Mouse (Mus musculus): Measurements from ENCODE around the gene Cacnb2.

Gene Cacnb2

GRCm38 (mm10) chr2:14774857-14775495 lies 172.1 kb downstream of the Cacnb2 start:
- DNase-seq (ENCODE audit: low read depth) = no peak

GRCm38 (mm10) chr2:14787983-14788382 lies 185.1 kb downstream of the Cacnb2 start:
- DNase-seq (ENCODE audit: low read depth) = no peak

DNA sequence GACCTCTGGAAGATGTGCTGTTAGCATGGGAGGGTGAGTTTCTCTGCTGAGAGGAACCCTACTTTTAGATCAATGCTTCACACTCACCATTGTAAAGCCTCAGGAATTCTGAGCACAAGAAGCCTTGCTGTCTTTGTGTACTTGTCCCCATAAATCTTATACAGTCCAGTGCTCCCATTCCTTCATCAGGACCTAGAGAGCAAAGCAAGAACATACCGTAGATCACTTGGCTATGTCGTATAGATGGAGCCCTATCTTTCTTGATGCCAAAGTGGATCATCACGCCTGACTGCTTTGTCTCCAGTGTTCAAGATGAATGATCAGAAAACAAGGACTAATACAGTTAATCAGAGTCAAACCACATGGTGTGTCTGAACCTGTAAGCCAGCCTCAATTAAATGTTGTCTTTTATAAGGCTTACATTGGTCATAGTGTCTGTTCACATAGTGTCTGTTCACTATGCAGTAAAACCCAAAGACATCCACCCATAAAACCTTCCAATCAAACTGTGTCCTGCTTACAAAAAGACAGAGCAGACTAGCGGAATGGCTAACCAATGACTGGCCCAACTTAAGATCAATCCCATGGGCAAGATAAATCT lies 198.7 kb downstream of the Cacnb2 start:
- no peak for DNase-seq (ENCODE audit: low read depth)

GRCm38 (mm10) chr2:14807650-14808347 lies 204.9 kb downstream of the Cacnb2 start:
- no peak for DNase-seq (ENCODE audit: low read depth)

DNA sequence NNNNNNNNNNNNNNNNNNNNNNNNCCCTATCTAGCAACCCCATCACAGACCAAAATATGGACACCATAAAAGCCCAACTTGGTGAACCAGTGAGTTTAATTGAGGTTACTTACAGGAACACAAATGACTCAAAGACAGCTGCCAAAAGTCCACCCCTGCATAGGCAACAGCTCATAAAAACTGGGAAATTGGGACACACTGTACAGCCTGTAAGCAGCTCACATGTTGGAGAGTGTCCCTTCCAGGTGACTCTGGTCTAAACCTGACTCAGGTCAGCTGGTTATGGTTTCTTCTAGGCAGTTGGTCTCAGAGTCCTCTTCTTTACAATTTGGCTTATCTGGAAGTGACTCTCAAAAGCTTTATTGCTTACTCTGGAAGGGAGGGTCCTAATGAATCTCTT lies 212.1 kb downstream of the Cacnb2 start:
- DNase-seq (ENCODE audit: low read depth) = no peak

DNA sequence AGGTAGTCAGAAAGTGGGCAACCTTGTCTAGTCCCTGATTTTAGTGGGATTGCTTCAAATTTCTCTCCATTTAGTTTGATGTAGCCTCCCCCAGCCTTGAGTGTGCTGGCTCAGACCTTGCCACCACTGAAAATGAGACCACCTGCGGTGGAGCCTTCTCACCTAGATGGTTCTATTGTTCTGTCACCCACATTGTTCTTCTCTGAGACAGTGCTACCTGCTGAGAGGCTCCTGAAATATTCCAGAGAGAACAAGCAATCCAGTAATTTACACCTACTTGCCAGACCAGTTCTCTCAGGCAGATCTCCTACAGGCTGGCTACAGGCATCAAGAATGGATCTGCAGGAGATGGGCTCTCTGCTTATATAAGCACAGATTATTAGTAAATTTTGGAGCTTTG lies 215.8 kb downstream of the Cacnb2 start:
- no peak for DNase-seq (ENCODE audit: low read depth)

DNA sequence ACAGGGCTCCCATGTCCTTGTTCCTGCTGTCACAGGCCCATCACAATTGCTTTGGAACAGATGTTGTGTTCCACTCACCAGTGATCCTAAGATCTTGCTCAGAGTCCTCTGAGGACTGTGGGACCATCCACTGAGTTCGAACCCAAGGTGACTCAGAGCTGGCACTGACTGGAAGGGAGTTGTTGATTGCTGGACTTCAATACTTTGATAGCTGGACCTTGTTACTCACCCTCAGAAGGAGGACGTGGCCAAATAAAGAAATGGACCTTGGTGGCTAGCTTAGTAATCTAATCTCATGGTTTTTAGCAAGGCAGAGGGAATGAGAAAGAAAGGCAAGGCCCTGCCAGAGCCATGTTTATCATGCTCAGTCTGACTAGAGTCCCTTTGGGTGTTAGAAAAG lies 218.1 kb downstream of the Cacnb2 start:
- no peak for DNase-seq (ENCODE audit: low read depth)

GRCm38 (mm10) chr2:14823105-14823504 lies 220.2 kb downstream of the Cacnb2 start:
- DNase-seq (ENCODE audit: low read depth) = no peak

- DNase-seq (ENCODE audit: low read depth) = no peak
Measured at GRCm38 (mm10) chr2:14823816-14824348, 221.0 kb downstream of the Cacnb2 start.

- DNase-seq (ENCODE audit: low read depth) = no peak
Measured at GRCm38 (mm10) chr2:14825146-14825545, 222.3 kb downstream of the Cacnb2 start.

GRCm38 (mm10) chr2:14829451-14829850 lies 226.6 kb downstream of the Cacnb2 start:
- no peak for DNase-seq (ENCODE audit: low read depth)

GRCm38 (mm10) chr2:14831308-14831707 lies 228.4 kb downstream of the Cacnb2 start:
- DNase-seq (ENCODE audit: low read depth) = no peak

DNA sequence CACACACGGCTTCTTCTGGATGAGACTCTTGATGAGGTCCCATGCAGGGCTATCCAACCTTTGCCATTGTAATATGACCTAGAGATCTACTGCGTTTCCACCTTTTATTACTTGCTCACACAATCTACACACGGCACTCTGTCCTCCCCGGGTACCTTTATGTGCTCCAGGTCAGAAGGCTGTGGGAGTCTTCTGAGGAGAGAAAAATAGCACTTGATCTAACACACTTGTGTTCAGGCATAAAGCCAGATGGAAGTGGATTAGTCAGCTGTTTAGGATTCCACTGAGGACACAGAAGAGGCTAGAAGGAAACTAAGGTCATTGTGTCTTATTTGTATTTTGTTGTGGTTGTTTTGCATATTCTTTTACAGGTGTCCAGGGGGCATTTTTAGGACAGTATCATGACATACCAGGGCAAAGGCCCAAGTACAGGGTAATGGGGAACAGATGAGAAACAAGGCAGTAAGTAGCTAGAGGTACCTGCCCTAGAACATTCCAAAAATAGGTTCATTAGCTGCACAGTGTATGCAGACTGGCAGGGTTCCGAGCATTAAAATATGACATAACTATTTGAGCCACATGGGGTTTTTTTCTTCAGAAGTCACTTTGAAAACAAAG lies 231.9 kb downstream of the Cacnb2 start:
- DNase-seq (ENCODE audit: low read depth) = no peak

DNA sequence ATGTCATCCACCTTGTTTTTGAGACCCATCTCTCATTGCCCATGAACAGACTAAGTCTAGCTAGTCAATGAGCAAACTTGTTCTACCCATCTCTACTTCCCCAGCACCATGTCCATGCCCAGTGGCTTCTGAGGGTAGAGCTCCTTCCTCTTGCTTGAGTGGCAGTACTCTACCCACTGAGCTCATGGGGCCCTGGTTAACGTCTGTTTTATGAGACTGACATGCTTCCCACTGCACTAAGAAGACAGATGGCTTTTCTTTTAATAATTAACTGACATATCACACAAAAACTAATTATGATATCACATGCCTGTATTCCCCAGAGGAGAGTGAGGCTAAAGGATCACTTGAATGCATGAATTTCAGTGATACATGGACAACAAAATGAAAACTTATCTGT lies 238.4 kb downstream of the Cacnb2 start:
- no peak for DNase-seq (ENCODE audit: low read depth)

GRCm38 (mm10) chr2:14846727-14847126 lies 243.8 kb downstream of the Cacnb2 start:
- DNase-seq (ENCODE audit: low read depth) = no peak

GRCm38 (mm10) chr2:14847188-14847587 lies 244.3 kb downstream of the Cacnb2 start:
- DNase-seq (ENCODE audit: low read depth) = no peak

DNA sequence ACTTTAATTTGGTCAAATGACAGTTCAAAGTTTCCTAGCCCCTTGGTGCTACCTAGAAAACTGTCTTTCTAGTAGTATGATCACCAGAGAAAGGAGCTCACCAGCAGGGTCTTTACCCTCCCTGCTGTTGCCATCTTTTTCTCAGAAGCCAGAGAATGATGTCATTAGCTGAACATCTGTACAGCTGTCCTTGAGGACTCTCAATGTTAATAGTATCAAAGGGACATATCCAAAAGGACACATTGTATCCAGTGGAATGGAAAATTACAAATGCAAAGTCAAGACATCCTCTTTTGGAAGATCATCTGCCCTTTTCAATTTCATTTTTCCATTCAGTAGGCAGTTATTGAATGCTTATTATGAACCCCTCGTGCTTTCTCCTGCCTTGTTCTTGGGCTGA lies 247.9 kb downstream of the Cacnb2 start:
- no peak for DNase-seq (ENCODE audit: low read depth)

DNA sequence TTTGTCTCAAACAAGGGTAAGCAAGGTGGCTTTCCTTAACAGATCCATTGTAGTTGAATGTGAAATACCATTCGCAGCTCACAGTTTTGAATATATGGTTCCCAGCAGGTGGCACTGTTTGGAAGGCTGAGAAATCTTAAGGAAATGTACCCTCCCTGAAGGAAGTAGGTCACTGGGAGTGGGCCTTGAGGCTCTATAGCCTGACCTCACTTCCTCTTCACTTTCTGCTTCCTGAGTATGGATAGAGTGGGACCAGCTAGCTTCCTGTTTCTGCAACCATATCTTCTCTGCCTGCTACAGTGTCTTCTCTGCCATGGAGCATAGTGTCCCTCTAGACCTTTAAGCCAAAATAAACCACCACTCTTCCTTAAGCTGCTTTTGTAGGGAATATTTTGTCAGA lies 248.5 kb downstream of the Cacnb2 start:
- peak; percentile 56 for DNase-seq (ENCODE audit: low read depth)

DNA sequence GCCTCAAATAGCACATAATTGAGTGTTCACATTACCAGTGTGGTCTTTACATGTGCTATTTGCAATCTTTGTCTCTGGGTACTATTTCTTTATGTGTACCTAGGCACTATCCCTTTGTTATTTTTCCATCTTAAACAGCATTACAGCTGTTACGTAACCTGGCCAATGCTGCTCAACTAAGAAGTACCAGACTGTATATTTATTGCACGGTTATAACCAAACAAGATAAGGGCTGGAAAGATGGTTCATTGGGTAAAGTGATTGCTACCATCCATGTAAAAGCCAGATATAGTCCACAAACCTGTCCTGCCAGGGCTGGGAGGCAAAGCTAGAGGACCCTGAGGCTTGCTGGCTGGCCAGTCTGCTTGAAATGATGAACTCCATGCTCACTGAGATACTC lies 251.2 kb downstream of the Cacnb2 start:
- no peak for DNase-seq (ENCODE audit: low read depth)

DNA sequence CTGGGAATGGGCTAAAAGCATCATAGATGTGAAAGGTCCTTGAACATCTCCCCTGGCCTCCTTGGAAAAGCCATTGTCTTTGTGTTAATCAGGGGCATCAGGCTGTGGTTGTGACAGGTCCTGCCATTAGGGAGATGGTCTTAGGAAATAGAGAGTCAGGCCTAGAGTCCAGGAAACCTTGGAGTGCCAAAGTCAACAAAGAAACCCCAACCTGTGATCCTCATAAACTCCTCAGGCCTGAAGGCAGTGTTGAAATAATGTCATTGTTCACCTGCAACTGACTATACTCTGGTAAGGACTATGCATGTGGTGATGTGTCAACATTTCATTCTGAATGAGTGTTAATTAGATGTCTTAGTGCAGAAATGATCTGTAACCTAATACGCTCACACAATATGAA lies 255.4 kb downstream of the Cacnb2 start:
- no peak for DNase-seq (ENCODE audit: low read depth)

DNA sequence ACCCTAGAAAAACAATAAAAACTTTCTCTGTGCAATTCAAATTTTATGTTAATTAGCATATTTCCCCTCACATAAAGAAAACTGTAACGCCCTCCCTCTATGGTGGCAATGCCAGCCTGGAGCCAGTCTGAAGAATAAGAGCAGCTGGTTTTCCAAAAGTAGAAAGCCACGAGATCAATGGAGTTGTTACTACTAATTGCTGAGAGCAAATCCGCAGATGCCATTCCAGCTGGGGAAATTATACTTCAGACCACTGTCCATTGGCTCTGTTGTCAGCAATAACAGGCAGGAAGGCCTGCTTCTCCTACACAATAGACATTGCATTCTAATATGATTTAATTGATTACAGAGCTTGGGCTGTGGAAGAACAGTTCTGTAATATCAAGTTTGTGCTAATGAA lies 257.5 kb downstream of the Cacnb2 start:
- no peak for DNase-seq (ENCODE audit: low read depth)

DNA sequence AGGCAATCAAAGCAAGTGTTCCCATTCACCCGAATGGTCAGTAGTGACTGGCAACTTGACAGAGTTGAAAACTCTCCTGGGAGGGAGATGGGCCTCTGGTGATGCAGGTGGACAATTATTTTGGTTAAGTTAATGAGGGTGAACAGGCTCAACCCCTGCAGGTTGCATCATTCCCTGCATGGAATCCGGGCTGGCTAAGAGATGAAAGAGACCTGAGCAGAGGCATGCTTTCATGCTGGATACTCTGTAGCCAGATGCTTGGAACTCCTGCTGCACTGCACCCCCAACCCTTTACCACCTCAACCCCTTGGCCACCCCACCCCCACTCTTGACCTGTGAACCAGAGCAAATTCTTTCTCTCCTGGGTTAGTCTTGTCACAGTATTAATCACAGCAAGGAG lies 258.7 kb downstream of the Cacnb2 start:
- no peak for DNase-seq (ENCODE audit: low read depth)

- DNase-seq (ENCODE audit: low read depth) = no peak
Measured at GRCm38 (mm10) chr2:14862981-14863380, 260.1 kb downstream of the Cacnb2 start.
